Mouse (Mus musculus) thymus, adult 2 months (tissue): ENCODE results near the gene Creb3l2. TPM values are rescaled to one million over a fixed set of nuclear protein-coding genes. Genes with fewer than 3 reads are reported as not detected.

Experiments used
- DNase-seq: peaks from one replicate; pipeline ENCODE4 v3.0.0; 2021
- H3K27ac ChIP-seq: fragments of 200-500 bp; 2 replicates; pipeline ENCODE4 v1.5.1; 2012; ENCODE audit warnings: low read length, control low read depth; ENCODE audit not compliant: control insufficient read depth, insufficient read depth
- H3K27me3 ChIP-seq: fragments of 200-500 bp; 2 replicates; pipeline ENCODE4 v1.6.1; 2012; ENCODE audit warnings: mild to moderate bottlenecking, low read length, moderate library complexity, mixed read lengths; ENCODE audit not compliant: control insufficient read depth, insufficient read depth
- H3K36me3 ChIP-seq: fragments of 200-500 bp; 2 replicates; pipeline ENCODE4 v1.6.1; 2012; ENCODE audit warnings: mild to moderate bottlenecking, low read length, moderate library complexity; ENCODE audit not compliant: control insufficient read depth, insufficient read depth
- H3K4me1 ChIP-seq: fragments of 200-500 bp; replicated peaks from 2 replicates; pipeline ENCODE4 v1.6.1; 2012; ENCODE audit warnings: low read length; ENCODE audit not compliant: control insufficient read depth, insufficient read depth
- H3K4me3 ChIP-seq: fragments of 200-500 bp; 2 replicates; pipeline ENCODE4 v1.5.1; 2012; ENCODE audit warnings: mild to moderate bottlenecking, low read length, control low read depth, moderate library complexity; ENCODE audit not compliant: control insufficient read depth, insufficient read depth
- CTCF ChIP-seq: fragments of 200-500 bp; IDR thresholded peaks from 2 replicates; pipeline ENCODE4 v1.5.1; 2012; ENCODE audit warnings: mild to moderate bottlenecking, control low read depth, low read length, moderate library complexity, borderline replicate concordance; ENCODE audit not compliant: control insufficient read depth, poor library complexity, insufficient read depth; ENCODE audit errors: extremely low read depth
- POLR2A ChIP-seq: fragments of 200-500 bp; IDR thresholded peaks from 2 replicates; pipeline ENCODE4 v1.6.1; 2012; ENCODE audit warnings: mild to moderate bottlenecking, low read length, control low read depth, moderate library complexity; ENCODE audit not compliant: control insufficient read depth, poor library complexity, insufficient read depth; ENCODE audit errors: extremely low read depth
- WGBS: fragments of 180-500 bp; shearing (Covaris S2); methylation state at CpG from one replicate; pipeline ENCODE4 v1.1.7; 2018; 5-methylcytosine and 5-hydroxymethylcytosine counted together
- polyA plus RNA-seq: library from polyadenylated mRNA; depleted of rRNA; stranded (reverse); fragments of >200 nt; gene quantifications from 2 replicates; pipeline ENCODE4 v1.2.3, GENCODE M21; 2012

Gene Creb3l2
- polyA plus RNA-seq, 1 experiment, result 9.9 TPM

GRCm38 (mm10) chr6:37415034-37415433, 26.9 kb downstream of the Creb3l2 start:
- Histone ChIP-seq H3K4me1 (peaks cover 4% of the 10 kb centered on the region; the same call in 1 of the 2 replicates), H3K36me3 (no peaks in the 10 kb centered on the region), H3K27me3 (no peaks in the 10 kb centered on the region), H3K4me3 (no peak overlapping the region), H3K27ac (no peak overlapping the region)
- no peak for DNase-seq
- no peak for TF ChIP-seq POLR2A
- no peak for TF ChIP-seq CTCF
- WGBS, result 94% methylated on average over 7 of the region's 7 CpGs

DNA sequence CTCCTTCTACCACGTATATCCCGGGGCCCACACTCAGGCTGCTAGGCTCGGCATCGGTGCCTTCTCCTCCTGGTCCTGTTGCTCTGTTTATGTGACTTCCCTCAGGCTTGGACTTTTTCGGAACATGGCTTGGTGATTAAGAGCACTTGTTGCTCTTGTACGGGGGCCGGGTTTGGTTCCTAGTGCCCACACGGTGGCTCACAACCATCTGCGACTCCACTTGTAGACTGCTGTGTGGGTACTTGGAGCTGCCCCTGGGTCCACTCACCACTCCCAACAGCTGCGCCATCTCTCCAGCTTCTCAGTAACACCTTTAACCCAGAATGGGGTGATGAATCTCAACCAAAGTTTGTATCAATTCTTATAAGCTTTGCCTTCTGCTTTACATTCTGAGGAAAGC, 27.4 kb downstream of the Creb3l2 start:
- Histone ChIP-seq H3K27me3 (no peaks in the 10 kb centered on the region), H3K4me3 (no peak overlapping the region), H3K36me3 (no peaks in the 10 kb centered on the region), H3K4me1 (peaks cover 4% of the 10 kb centered on the region; the same call in 1 of the 2 replicates), H3K27ac (no peak overlapping the region)
- DNase-seq, result no peak
- no peak for TF ChIP-seq CTCF
- TF ChIP-seq POLR2A, result no peak
- WGBS, result 97% methylated on average over 10 of the region's 10 CpGs

DNA sequence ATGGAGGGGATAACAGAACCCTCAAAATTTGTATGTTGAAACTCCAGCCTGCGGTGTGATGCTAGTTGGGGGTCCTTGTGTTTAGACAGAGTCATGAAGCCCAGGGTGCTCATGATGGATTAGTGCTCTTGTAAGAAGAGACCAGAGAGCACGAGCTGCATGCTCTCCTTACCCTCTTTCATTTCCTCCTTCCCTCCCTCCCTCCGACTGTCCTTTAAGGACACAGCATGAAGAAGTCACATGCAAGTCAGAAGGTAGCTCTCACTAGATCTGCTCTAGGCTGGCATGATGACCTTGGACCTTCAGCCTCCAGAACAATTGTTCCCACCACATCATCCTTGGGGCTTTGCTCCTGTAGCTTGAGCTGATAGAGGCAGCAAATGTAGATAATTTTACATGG, 30.2 kb downstream of the Creb3l2 start:
- Histone ChIP-seq H3K4me1 (no peaks in the 10 kb centered on the region), H3K36me3 (no peaks in the 10 kb centered on the region), H3K27ac (no peak overlapping the region), H3K27me3 (no peaks in the 10 kb centered on the region), H3K4me3 (no peak overlapping the region)
- WGBS, result 85% methylated on average over 3 of the region's 3 CpGs
- TF ChIP-seq POLR2A (no peak), CTCF (no peak)
- no peak for DNase-seq

DNA sequence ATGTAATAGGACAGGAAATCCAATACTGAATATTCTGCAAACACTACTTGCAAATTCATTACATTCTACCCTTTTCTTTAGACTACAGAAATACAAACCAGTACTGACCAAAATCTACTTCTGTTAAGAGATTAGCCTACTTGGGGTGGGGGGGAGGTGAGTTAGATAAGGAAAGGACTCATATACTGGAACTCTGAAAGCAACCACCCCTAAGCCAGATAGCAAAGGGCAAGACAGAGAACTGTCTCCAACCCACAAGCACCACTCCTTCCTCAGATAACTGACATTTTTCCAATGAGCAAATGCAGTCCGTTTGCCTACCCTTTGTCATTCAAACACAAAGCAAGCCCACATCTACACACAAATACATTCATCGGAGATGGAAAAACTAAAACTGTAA, 32.1 kb downstream of the Creb3l2 start:
- Histone ChIP-seq H3K27me3 (no peaks in the 10 kb centered on the region), H3K4me1 (no peaks in the 10 kb centered on the region; the same call in 1 of the 2 replicates), H3K27ac (no peak overlapping the region), H3K4me3 (no peak overlapping the region), H3K36me3 (no peaks in the 10 kb centered on the region)
- WGBS, result 97% methylated on average over 2 of the region's 2 CpGs
- DNase-seq, result no peak
- TF ChIP-seq CTCF (no peak), POLR2A (no peak)

GRCm38 (mm10) chr6:37407876-37408275, 34.1 kb downstream of the Creb3l2 start:
- Histone ChIP-seq H3K36me3 (no peaks in the 10 kb centered on the region), H3K4me3 (no peak overlapping the region), H3K4me1 (no peaks in the 10 kb centered on the region; the same call in 1 of the 2 replicates), H3K27me3 (no peaks in the 10 kb centered on the region), H3K27ac (no peak overlapping the region)
- TF ChIP-seq POLR2A (no peak), CTCF (no peak)
- 98% methylated on average over 3 of the region's 3 CpGs for WGBS
- DNase-seq, result no peak

- H3K27me3 ChIP-seq, result no peaks in the 10 kb centered on the region
- TF ChIP-seq CTCF (no peak), POLR2A (no peak)
- H3K4me3 ChIP-seq, result no peak overlapping the region
- H3K36me3 ChIP-seq, result no peaks in the 10 kb centered on the region
- no peaks in the 10 kb centered on the region; the same call in 1 of the 2 replicates for H3K4me1 ChIP-seq
- WGBS, result 93% methylated on average over 6 of the region's 6 CpGs
- DNase-seq, result no peak
- H3K27ac ChIP-seq, result no peak overlapping the region
Observed at GRCm38 (mm10) chr6:37406903-37407302, 35.0 kb downstream of the Creb3l2 start.

DNA sequence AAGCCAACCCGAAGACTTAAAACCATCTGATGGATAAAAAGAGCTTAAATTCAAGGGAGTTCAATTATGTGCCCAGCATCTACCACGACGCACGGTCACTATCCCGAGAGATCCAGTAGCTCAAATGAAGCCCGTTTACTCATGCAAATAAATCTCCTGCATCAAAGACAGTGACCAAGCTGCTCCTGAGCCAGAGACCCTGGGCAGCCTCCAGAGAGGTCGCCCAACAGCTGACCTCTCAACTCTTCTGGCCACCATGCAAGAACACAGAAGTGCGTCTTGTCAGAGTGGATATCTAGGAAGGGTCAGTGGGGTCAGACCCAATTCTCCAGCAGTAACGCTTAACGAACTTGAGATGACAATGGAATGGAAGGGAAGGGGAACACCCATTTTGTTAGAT, 35.9 kb downstream of the Creb3l2 start:
- no peak overlapping the region for H3K27ac ChIP-seq
- no peak for DNase-seq
- no peaks in the 10 kb centered on the region for H3K27me3 ChIP-seq
- no peaks in the 10 kb centered on the region; the same call in 1 of the 2 replicates for H3K4me1 ChIP-seq
- TF ChIP-seq POLR2A (no peak), CTCF (no peak)
- 97% methylated on average over 10 of the region's 10 CpGs for WGBS
- H3K36me3 ChIP-seq, result no peaks in the 10 kb centered on the region
- H3K4me3 ChIP-seq, result no peak overlapping the region
